Mouse (Mus musculus) heart, embryonic 11.5 days (tissue): ENCODE data around the gene H2-Q1. TPM values are rescaled to one million over a fixed set of nuclear protein-coding genes. Genes with fewer than 3 reads are reported as not detected.

ENCODE experiments used
- ATAC-seq: fragments of 200-750 bp; cut with Nextera tagmentation; replicated peaks from 2 replicates; pipeline ENCODE4 v1.8.0; 2017; ENCODE audit warnings: moderate library complexity; ENCODE audit not compliant: insufficient number of reproducible peaks, low FRiP score, low TSS enrichment
- H3K27ac ChIP-seq: fragments of 300-500 bp; sonication (generic); 2 replicates; pipeline ENCODE4 v1.5.1; 2014; ENCODE audit warnings: mild to moderate bottlenecking, low read depth, low read length
- H3K27me3 ChIP-seq: fragments of 300-500 bp; sonication (generic); 2 replicates; pipeline ENCODE4 v1.6.1; 2014; ENCODE audit warnings: mild to moderate bottlenecking, low read length, mixed read lengths; ENCODE audit not compliant: control insufficient read depth, insufficient read depth
- H3K36me3 ChIP-seq: fragments of 300-500 bp; sonication (generic); 2 replicates; pipeline ENCODE4 v1.6.1; 2014; ENCODE audit warnings: mild to moderate bottlenecking, low read length, moderate library complexity, mixed read lengths; ENCODE audit not compliant: control insufficient read depth, insufficient read depth
- H3K4me1 ChIP-seq: fragments of 300-500 bp; sonication (generic); 2 replicates; pipeline ENCODE4 v1.6.1; 2014; ENCODE audit warnings: low read length; ENCODE audit not compliant: control insufficient read depth, insufficient read depth
- H3K4me2 ChIP-seq: fragments of 300-500 bp; sonication (generic); 2 replicates; pipeline ENCODE4 v1.6.1; 2014; ENCODE audit warnings: mild to moderate bottlenecking, moderate library complexity
- H3K4me3 ChIP-seq: fragments of 300-500 bp; sonication (generic); 2 replicates; pipeline ENCODE4 v1.5.1; 2014; ENCODE audit warnings: low read depth, low read length
- H3K9ac ChIP-seq: fragments of 300-500 bp; sonication (generic); 2 replicates; pipeline ENCODE4 v1.6.1; 2014; ENCODE audit warnings: mild to moderate bottlenecking, low read depth, low read length, moderate library complexity
- H3K9me3 ChIP-seq: fragments of 300-500 bp; sonication (generic); replicated peaks from 2 replicates; pipeline ENCODE4 v1.6.1; 2016; ENCODE audit warnings: low read length; ENCODE audit not compliant: control insufficient read depth
- WGBS: fragments of 180-500 bp; shearing (Covaris S2); extraction: QIAGEN DNeasy Blood & Tissue Kit; methylation state at CpG from one replicate; pipeline ENCODE4 v1.1.7; 2014; ENCODE audit not compliant: insufficient replicate concordance; 5-methylcytosine and 5-hydroxymethylcytosine counted together
- polyA plus RNA-seq: library from polyadenylated mRNA; unstranded; fragments of >200 nt; fragmentation: Nextera tagmentation; extraction: Ambion mirVana; gene quantifications from 2 replicates; pipeline ENCODE4 v1.2.1, GENCODE M21; 2014

The H2-Q1 gene
- 0.18 and 0.53 TPM in 2 replicates for polyA plus RNA-seq

GRCm38 (mm10) chr17:35320327-35321081, at the start of gene H2-Q1:
TSS of gene H2-Q1 (plus strand) at chr17:35320405.
- ATAC-seq = no peak
- WGBS = under 1% methylated on average over 55 of the region's 55 CpGs
- no peaks in the 10 kb centered on the region for H3K9me3 ChIP-seq
- peak within 1 kb of the TSS; percentile 16; the same call in 1 of the 2 replicates for H3K9ac ChIP-seq
- no peaks in the 10 kb centered on the region for H3K4me1 ChIP-seq
- peaks cover 15% of the 10 kb centered on the region for H3K27me3 ChIP-seq
- H3K4me3 ChIP-seq = peak within 1 kb of the TSS; percentile 34
- H3K27ac ChIP-seq = no peak within 1 kb of the TSS
- H3K36me3 ChIP-seq = no peaks in the 10 kb centered on the region
- H3K4me2 ChIP-seq = peak within 1 kb of the TSS; percentile 65

DNA sequence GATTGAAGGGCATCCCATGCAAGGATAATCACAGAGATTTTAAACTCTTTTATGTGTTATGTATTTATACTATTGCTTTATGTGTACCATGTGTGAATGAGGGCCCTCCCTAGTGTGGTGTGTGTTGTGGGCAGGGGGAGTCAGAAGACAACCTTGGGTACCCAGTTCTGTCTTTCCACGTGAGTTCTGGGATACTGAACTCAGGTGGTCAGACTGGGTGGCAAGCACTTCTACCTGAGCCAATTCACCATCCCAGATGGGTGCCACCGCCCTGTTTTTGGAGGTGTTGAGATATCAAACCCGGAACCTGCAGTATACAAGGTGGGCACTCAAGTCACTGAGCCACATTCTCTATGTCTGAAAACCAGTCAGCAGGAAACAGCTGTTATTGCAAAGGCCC, 48.0 kb upstream of the H2-Q1 start:
- Histone ChIP-seq H3K4me1 (no peaks in the 10 kb centered on the region), H3K27me3 (peaks cover 14% of the 10 kb centered on the region), H3K9me3 (no peaks in the 10 kb centered on the region), H3K36me3 (no peaks in the 10 kb centered on the region), H3K4me2 (no peak overlapping the region), H3K27ac (no peak overlapping the region), H3K9ac (no peak overlapping the region), H3K4me3 (no peak overlapping the region)
- WGBS = 53% methylated on average over 3 of the region's 3 CpGs
- ATAC-seq = no peak

- Histone ChIP-seq H3K9ac (no peak overlapping the region), H3K4me1 (no peaks in the 10 kb centered on the region), H3K9me3 (no peaks in the 10 kb centered on the region), H3K27me3 (peaks cover 18% of the 10 kb centered on the region), H3K4me3 (no peak overlapping the region), H3K36me3 (no peaks in the 10 kb centered on the region), H3K4me2 (no peak overlapping the region), H3K27ac (no peak overlapping the region)
- 5% methylated on average over 11 of the region's 11 CpGs for WGBS
- ATAC-seq = no peak
These were observed 45.4 kb upstream of the H2-Q1 start for GRCm38 (mm10) chr17:35274770-35275169.

DNA sequence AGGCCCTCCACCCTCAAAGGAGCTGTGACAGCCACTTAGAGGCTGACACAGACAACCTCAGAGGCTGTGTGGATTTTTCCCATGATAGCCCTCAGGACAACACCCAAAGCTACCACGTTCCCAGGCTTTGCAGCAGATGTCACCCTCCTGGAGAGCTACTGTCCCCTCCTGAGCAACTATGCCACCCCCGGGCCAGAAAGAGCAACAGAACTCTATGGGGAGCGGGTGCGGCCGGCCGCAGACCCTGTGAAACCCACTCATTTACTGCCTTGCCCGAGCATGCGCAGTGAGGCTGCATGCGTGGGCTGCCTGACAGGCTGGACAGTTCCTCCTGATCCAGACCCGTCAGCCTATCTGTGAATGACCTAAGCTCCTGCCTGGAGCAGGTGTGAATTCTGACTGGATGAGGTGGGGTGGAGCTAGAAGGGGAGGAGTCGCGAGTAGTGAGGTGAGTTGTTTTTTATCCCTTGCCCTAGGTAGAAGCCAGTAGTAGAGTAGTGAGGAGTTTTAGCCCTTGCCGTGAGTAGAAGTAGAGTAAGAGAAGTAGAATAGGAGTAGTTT, 43.8 kb upstream of the H2-Q1 start:
- peaks cover 18% of the 10 kb centered on the region for H3K27me3 ChIP-seq
- WGBS = 18% methylated on average over 13 of the region's 13 CpGs

DNA sequence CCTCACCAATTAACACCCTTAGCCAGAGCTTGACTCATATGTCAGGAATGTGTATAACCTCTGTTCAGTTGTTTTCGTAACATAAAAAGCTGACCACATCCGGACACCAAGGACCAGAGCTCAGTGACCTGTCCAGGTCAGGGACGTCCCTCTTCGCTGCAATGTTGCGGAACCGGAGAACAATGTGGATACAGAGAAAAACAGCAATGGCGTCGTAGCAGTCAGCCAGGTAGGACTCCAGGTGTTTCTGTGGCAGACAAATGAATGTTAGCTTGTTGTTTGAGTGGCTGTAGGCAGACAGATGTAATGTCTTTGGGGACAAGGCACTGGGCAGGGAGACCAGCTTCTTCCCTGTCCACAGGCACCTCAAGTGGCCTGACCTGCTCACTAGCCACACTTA, 42.2 kb upstream of the H2-Q1 start:
- Histone ChIP-seq H3K36me3 (no peaks in the 10 kb centered on the region), H3K4me2 (no peak overlapping the region), H3K9me3 (no peaks in the 10 kb centered on the region), H3K9ac (no peak overlapping the region), H3K27me3 (peaks cover 18% of the 10 kb centered on the region), H3K4me1 (no peaks in the 10 kb centered on the region), H3K27ac (no peak overlapping the region), H3K4me3 (no peak overlapping the region)
- WGBS = 81% methylated on average over 8 of the region's 8 CpGs
- no peak for ATAC-seq

More for the DNA sequence above, 43.8 kb upstream of the H2-Q1 start:
- Histone ChIP-seq H3K9ac (no peak overlapping the region), H3K4me2 (no peak overlapping the region), H3K36me3 (no peaks in the 10 kb centered on the region), H3K9me3 (no peaks in the 10 kb centered on the region), H3K4me3 (no peak overlapping the region), H3K4me1 (no peaks in the 10 kb centered on the region), H3K27ac (no peak overlapping the region)
- no peak for ATAC-seq

DNA sequence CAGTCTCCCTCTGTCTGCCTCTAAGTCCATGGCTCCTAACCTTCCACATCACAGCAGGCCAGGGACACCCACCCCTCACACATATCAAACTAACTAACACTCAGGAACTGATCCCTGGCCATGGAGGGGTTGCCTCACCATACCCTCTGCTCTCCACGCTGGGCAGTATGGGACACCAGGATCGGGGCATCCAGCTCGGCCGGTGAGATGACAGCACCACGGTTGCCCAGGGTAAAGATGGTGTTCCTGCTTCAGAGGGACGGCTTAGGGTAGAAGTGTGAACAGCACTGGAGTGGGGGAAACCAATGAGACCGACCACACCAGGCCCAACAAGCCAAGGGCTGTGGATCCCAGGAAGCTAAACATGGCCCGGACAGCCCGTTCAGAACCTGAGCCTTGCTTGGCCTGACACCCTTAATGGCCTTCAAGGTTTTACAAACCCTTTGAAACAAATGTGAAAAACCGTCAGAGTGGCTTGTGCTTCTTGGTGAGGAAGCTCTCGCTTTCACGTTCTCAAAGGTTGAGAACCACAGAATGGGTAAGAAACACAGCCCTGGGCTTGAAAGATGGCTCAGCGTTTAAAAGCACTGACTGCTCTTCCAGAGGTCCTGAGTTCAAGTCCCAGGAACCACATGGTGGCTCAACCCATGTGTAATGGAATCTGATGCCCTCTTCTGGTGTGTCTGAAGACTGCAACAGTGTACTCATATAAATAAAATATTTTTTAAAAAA, 41.1 kb upstream of the H2-Q1 start:
- Histone ChIP-seq H3K27me3 (peaks cover 18% of the 10 kb centered on the region), H3K9me3 (no peaks in the 10 kb centered on the region), H3K4me2 (no peak overlapping the region), H3K36me3 (no peaks in the 10 kb centered on the region), H3K9ac (no peak overlapping the region), H3K4me1 (no peaks in the 10 kb centered on the region), H3K4me3 (no peak overlapping the region), H3K27ac (no peak overlapping the region)
- ATAC-seq = no peak
- 77% methylated on average over 13 of the region's 13 CpGs for WGBS

DNA sequence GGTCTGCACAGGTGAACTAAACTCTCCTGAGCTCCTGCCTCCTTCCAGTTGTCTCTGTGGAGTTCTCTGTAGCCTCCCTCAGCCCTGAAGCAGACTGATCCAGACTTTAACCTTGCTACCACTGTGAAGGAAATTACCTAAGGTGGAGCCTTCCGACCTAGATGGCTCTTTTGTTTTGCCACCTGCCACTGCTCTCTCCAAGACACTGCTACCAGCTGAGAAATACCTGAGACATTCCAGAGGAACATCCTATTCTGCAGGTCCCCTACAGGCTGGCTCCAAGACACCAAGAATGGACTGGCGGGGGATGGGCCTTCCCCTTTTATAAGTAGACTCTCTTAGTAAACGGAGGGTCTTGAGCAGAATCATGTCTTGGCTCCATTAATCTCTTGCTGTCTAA, 39.9 kb upstream of the H2-Q1 start:
- H3K4me1 ChIP-seq = no peaks in the 10 kb centered on the region
- H3K27me3 ChIP-seq = peaks cover 18% of the 10 kb centered on the region
- H3K4me3 ChIP-seq = no peak overlapping the region
- no peak for ATAC-seq
- H3K4me2 ChIP-seq = no peak overlapping the region
- H3K9ac ChIP-seq = no peak overlapping the region
- 67% methylated on average over 3 of the region's 3 CpGs for WGBS
- no peaks in the 10 kb centered on the region for H3K36me3 ChIP-seq
- H3K9me3 ChIP-seq = no peaks in the 10 kb centered on the region
- no peak overlapping the region for H3K27ac ChIP-seq

DNA sequence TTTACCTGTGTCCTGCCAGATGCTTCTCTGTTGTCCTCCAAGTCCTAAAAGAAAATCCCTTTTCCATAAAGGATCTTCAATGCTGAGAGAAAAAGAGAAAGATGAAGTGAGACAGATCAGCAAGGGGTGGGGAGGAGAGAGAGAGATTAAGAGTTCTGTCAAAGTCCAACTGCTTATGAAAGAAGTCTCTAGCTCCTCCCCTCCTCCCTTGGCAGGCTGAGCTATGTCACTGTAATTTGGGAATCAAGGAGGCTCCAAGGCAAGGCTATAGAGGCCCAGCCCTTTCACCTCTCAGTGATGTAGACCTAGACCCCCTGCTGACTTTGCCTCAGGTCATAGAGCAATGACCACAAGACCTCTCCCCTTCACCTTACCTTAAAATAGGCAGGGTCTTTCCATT, 34.8 kb upstream of the H2-Q1 start:
- Histone ChIP-seq H3K4me2 (no peak overlapping the region), H3K27me3 (peaks cover 4% of the 10 kb centered on the region; the same call in 1 of the 2 replicates), H3K36me3 (no peaks in the 10 kb centered on the region), H3K9ac (no peak overlapping the region), H3K27ac (no peak overlapping the region), H3K4me3 (no peak overlapping the region), H3K9me3 (no peaks in the 10 kb centered on the region), H3K4me1 (no peaks in the 10 kb centered on the region)
- no peak for ATAC-seq
